Mouse (Mus musculus) midbrain, embryonic 16.5 days (tissue): ENCODE measurements around the gene 1700015F17Rik. TPM values are rescaled to one million over a fixed set of nuclear protein-coding genes. Genes with fewer than 3 reads are reported as not detected.

Source experiments
- ATAC-seq: fragments of 200-750 bp; cut with Nextera tagmentation; 2 replicates; pipeline ENCODE4 v1.8.0; 2017; ENCODE audit warnings: moderate TSS enrichment
- H3K27ac ChIP-seq: fragments of 300-500 bp; sonication (generic); 2 replicates; pipeline ENCODE4 v1.5.1; 2014; ENCODE audit warnings: mild to moderate bottlenecking, low read length, mixed read lengths
- H3K27me3 ChIP-seq: fragments of 300-500 bp; sonication (generic); 2 replicates; pipeline ENCODE4 v1.6.1; 2014; ENCODE audit warnings: low read depth, low read length, mixed read lengths; ENCODE audit not compliant: control insufficient read depth, insufficient read depth
- H3K36me3 ChIP-seq: fragments of 300-500 bp; sonication (generic); 2 replicates; pipeline ENCODE4 v1.6.1; 2014; ENCODE audit warnings: mild to moderate bottlenecking, low read length, moderate library complexity, mixed read lengths; ENCODE audit not compliant: control insufficient read depth, insufficient read depth
- H3K4me1 ChIP-seq: fragments of 300-500 bp; sonication (generic); 2 replicates; pipeline ENCODE4 v1.6.1; 2014; ENCODE audit warnings: mild to moderate bottlenecking, low read length, mixed read lengths; ENCODE audit not compliant: control insufficient read depth, insufficient read depth
- H3K4me2 ChIP-seq: fragments of 300-500 bp; sonication (generic); 2 replicates; pipeline ENCODE4 v1.6.1; 2014; ENCODE audit warnings: mild to moderate bottlenecking, low read length, mixed read lengths
- H3K4me3 ChIP-seq: fragments of 300-500 bp; sonication (generic); 2 replicates; pipeline ENCODE4 v1.5.1; 2014; ENCODE audit warnings: low read depth, mild to moderate bottlenecking, low read length, moderate library complexity, mixed read lengths
- H3K9ac ChIP-seq: fragments of 300-500 bp; sonication (generic); 2 replicates; pipeline ENCODE4 v1.6.1; 2014; ENCODE audit warnings: low read depth, low read length, mixed read lengths
- H3K9me3 ChIP-seq: fragments of 300-500 bp; sonication (generic); replicated peaks from 2 replicates; pipeline ENCODE4 v1.6.1; 2014; ENCODE audit warnings: mild to moderate bottlenecking, low read length, mixed read lengths; ENCODE audit not compliant: control insufficient read depth, poor library complexity, severe bottlenecking
- WGBS: fragments of 180-500 bp; shearing (Covaris S2); extraction: QIAGEN DNeasy Blood & Tissue Kit; methylation state at CpG from one replicate; pipeline ENCODE4 v1.1.7; 2014; 5-methylcytosine and 5-hydroxymethylcytosine counted together
- polyA plus RNA-seq: library from polyadenylated mRNA; unstranded; fragments of >200 nt; fragmentation: Nextera tagmentation; extraction: Ambion mirVana; gene quantifications from 2 replicates; pipeline ENCODE4 v1.2.1, GENCODE M21; 2015

Gene 1700015F17Rik
- polyA plus RNA-seq, 1 experiment from 2014 or later, result not detected

DNA sequence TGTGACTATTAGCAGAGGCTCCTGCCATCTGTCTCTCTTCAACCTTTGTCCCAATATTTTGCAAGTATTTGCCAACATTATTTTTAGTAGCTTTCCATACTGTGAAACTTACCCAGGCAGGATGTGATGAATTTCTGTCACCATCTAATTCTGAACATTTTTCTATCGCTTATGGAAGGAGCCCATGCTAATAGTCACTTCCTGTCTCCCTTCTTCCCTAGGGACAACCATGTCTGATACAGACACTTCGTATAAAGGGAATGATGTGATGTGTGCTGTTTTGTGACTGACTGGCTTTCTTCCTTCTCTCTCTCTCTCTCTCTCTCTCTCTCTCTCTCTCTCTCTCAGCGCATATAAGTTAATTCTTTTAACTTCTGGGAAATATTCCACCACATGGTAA is 64.1 kb downstream of the 1700015F17Rik start:
- WGBS, result 88% methylated on average over 3 of the region's 3 CpGs
- Histone ChIP-seq H3K27me3 (no peaks in the 10 kb centered on the region), H3K4me2 (no peak overlapping the region), H3K4me3 (no peak overlapping the region), H3K27ac (no peak overlapping the region), H3K4me1 (no peaks in the 10 kb centered on the region), H3K36me3 (no peaks in the 10 kb centered on the region), H3K9me3 (0 out of 2 replicates have a peak, but pooled peaks cover 2% of the 10 kb centered on the region), H3K9ac (no peak overlapping the region)
- ATAC-seq, result no peak

DNA sequence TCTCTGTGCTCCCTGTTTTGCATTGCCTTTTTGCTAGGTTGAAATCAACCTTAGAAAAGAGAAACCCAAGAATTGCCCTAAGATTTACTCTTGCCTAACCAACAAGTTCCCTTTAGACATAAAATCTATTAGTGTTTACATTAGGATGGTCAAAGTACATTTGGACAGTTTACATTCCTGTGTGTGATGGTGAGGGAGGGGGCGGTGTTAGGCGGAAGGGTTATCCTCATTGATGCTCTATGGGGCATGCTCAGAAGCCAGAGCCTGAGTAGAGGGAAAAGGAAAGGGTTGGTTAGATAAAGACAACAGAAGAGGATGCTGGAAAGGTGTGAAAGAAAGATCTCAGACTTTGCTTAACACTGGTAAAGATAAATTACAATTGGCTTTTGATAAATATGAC is 67.1 kb downstream of the 1700015F17Rik start:
- Histone ChIP-seq H3K4me1 (no peaks in the 10 kb centered on the region), H3K9me3 (0 out of 2 replicates have a peak, but pooled peaks cover 2% of the 10 kb centered on the region), H3K36me3 (no peaks in the 10 kb centered on the region), H3K27me3 (no peaks in the 10 kb centered on the region), H3K4me3 (no peak overlapping the region), H3K27ac (no peak overlapping the region), H3K4me2 (no peak overlapping the region), H3K9ac (no peak overlapping the region)
- WGBS, result 95% methylated on average over 2 of the region's 2 CpGs
- ATAC-seq, result no peak

DNA sequence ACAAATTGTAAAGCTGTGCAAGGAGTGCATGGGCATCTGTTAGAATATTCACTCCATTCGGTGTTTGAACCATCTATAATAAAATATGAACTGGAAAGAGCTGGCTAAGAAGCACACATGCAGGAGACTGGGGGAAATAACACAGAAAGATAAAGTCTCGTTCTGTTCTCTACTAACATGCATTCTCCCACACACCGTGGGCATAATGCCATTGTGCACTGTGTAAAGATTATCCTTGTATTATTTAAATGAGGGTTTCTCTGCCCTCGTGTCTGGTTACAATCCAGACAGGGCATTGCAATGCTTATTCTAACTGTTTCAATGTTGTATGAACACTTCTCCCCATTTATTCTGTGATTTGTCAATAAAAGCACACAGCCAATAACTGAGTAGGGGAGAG is 77.0 kb downstream of the 1700015F17Rik start:
- WGBS, result 34% methylated on average over 4 of the region's 4 CpGs
- H3K9me3 ChIP-seq, result no peaks in the 10 kb centered on the region

DNA sequence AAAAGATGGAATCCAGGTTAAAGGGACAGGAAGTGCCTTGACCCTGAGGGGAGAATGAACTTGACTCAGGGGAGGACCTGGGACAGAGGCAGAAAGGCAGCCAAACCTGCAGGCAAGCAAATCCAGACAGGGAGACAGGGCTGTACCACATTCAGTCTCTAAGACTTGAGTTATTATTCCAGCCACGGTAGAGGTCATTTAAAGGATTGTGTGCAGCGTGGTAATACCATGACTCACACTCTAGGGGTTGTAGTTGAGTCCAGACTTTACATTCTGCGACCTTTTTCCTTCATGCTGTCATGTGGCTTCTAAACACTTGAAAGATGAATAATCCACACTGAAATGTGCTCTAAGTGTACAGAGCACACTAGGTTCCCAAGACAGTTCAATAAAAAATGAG is 86.2 kb downstream of the 1700015F17Rik start:
- no peaks in the 10 kb centered on the region for H3K36me3 ChIP-seq
- no peak overlapping the region for H3K27ac ChIP-seq
- H3K4me2 ChIP-seq, result no peak overlapping the region
- H3K27me3 ChIP-seq, result no peaks in the 10 kb centered on the region
- no peaks in the 10 kb centered on the region for H3K4me1 ChIP-seq
- H3K4me3 ChIP-seq, result no peak overlapping the region
- no peak for ATAC-seq
- H3K9me3 ChIP-seq, result no peaks in the 10 kb centered on the region
- 49% methylated on average over 3 of the region's 3 CpGs for WGBS
- no peak overlapping the region for H3K9ac ChIP-seq

More for the DNA sequence above, 77.0 kb downstream of the 1700015F17Rik start:
- no peaks in the 10 kb centered on the region for H3K36me3 ChIP-seq
- H3K27me3 ChIP-seq, result no peaks in the 10 kb centered on the region
- no peak for ATAC-seq
- no peak overlapping the region for H3K4me3 ChIP-seq
- no peak overlapping the region for H3K27ac ChIP-seq
- no peaks in the 10 kb centered on the region for H3K4me1 ChIP-seq
- no peak overlapping the region for H3K9ac ChIP-seq
- no peak overlapping the region for H3K4me2 ChIP-seq

Other genes starting within 250 kb of the 1700015F17Rik start
- 42.1 and 44.6 TPM in 2 replicates for gene Cdk14, start 58.8 kb downstream of the 1700015F17Rik start, polyA plus RNA-seq
- gene Cldn12, start 35.8 kb upstream of the 1700015F17Rik start, polyA plus RNA-seq, result 16.8 and 19.4 TPM in 2 replicates
- gene Gtpbp10, start 80.4 kb upstream of the 1700015F17Rik start, polyA plus RNA-seq, result 17.5 and 20.8 TPM in 2 replicates
- gene Gm8773, start 94.7 kb upstream of the 1700015F17Rik start, polyA plus RNA-seq, result 17.9 and 18.2 TPM in 2 replicates
- 9.9 and 11.4 TPM in 2 replicates for gene Cfap69, start 185.1 kb upstream of the 1700015F17Rik start, polyA plus RNA-seq
- gene Steap2, start 215.4 kb upstream of the 1700015F17Rik start, polyA plus RNA-seq, result 5.6 and 5.8 TPM in 2 replicates